Mouse (Mus musculus) brown adipose tissue, adult 24 weeks (tissue): ENCODE measurements around the gene Sesn1. TPM values are rescaled to one million over a fixed set of nuclear protein-coding genes. Genes with fewer than 3 reads are reported as not detected.
A peak's percentile ranks its signal among the peaks of the same experiment; 100 is the strongest.

Experiments used
- H3K27ac ChIP-seq: fragments of 200-500 bp; replicated peaks from 2 replicates; pipeline ENCODE4 v1.5.1; 2012; ENCODE audit warnings: low read depth, mild to moderate bottlenecking, low read length
- H3K4me1 ChIP-seq: fragments of 200-500 bp; 2 replicates; pipeline ENCODE4 v1.6.1; 2012; ENCODE audit warnings: low read length, mixed read lengths; ENCODE audit not compliant: control insufficient read depth, insufficient read depth, insufficient read length
- H3K4me3 ChIP-seq: fragments of 200-500 bp; 2 replicates; pipeline ENCODE4 v1.5.1; 2012; ENCODE audit warnings: low read depth, mild to moderate bottlenecking, low read length, moderate library complexity; ENCODE audit not compliant: insufficient read depth
- polyA plus RNA-seq: library from polyadenylated mRNA; stranded (reverse); fragments of >200 nt; gene quantifications from 2 replicates; pipeline ENCODE4 v1.2.4, GENCODE M21; 2012; ENCODE audit not compliant: missing spikeins, insufficient read depth, insufficient read length

The Sesn1 gene
- 9.5 and 14.1 TPM in 2 replicates for polyA plus RNA-seq

GRCm38 (mm10) chr10:41809771-41810563, at the start of gene Sesn1, which contains the start of gene Cep57l1:
Gene Sesn1, plus strand, starts transcription at chr10:41809935.
Gene Cep57l1, minus strand, starts transcription at chr10:41809871.
- H3K4me3 ChIP-seq: peak within 1 kb of the TSS; percentile 87
- H3K27ac ChIP-seq: peak within 1 kb of the TSS; percentile 97
- peaks cover 12% of the 10 kb centered on the region for H3K4me1 ChIP-seq

GRCm38 (mm10) chr10:41760866-41761265, 48.9 kb upstream of the Sesn1 start:
- Histone ChIP-seq H3K4me1 (no peaks in the 10 kb centered on the region), H3K27ac (no peak overlapping the region), H3K4me3 (no peak overlapping the region)

- Histone ChIP-seq H3K4me3 (no peak overlapping the region), H3K4me1 (no peaks in the 10 kb centered on the region), H3K27ac (no peak overlapping the region)
These were observed 45.9 kb upstream of the Sesn1 start for GRCm38 (mm10) chr10:41763741-41764385.

GRCm38 (mm10) chr10:41765586-41765985, 44.1 kb upstream of the Sesn1 start:
- no peak overlapping the region for H3K27ac ChIP-seq
- H3K4me3 ChIP-seq: no peak overlapping the region
- no peaks in the 10 kb centered on the region for H3K4me1 ChIP-seq

- H3K4me1 ChIP-seq: no peaks in the 10 kb centered on the region
These were observed 43.5 kb upstream of the Sesn1 start for GRCm38 (mm10) chr10:41766280-41766679.

GRCm38 (mm10) chr10:41767254-41767653, 42.5 kb upstream of the Sesn1 start:
- Histone ChIP-seq H3K4me3 (no peak overlapping the region), H3K4me1 (no peaks in the 10 kb centered on the region), H3K27ac (no peak overlapping the region)

More at GRCm38 (mm10) chr10:41766280-41766679, 43.5 kb upstream of the Sesn1 start:
- Histone ChIP-seq H3K4me3 (no peak overlapping the region), H3K27ac (no peak overlapping the region)

GRCm38 (mm10) chr10:41792375-41792774, 17.4 kb upstream of the Sesn1 start:
- Histone ChIP-seq H3K4me1 (no peaks in the 10 kb centered on the region), H3K4me3 (no peak overlapping the region), H3K27ac (no peak overlapping the region)

GRCm38 (mm10) chr10:41797253-41797652, 12.5 kb upstream of the Sesn1 start:
- Histone ChIP-seq H3K27ac (no peak overlapping the region), H3K4me3 (no peak overlapping the region), H3K4me1 (no peaks in the 10 kb centered on the region)

- Histone ChIP-seq H3K4me3 (no peak overlapping the region), H3K4me1 (no peaks in the 10 kb centered on the region), H3K27ac (no peak overlapping the region)
These were observed 6.3 kb upstream of the Sesn1 start for GRCm38 (mm10) chr10:41803467-41803866.

- Histone ChIP-seq H3K4me3 (no peak overlapping the region), H3K27ac (no peak overlapping the region), H3K4me1 (no peaks in the 10 kb centered on the region; the same call in 1 of the 2 replicates)
These were observed 5.0 kb upstream of the Sesn1 start for GRCm38 (mm10) chr10:41804711-41805110.

- Histone ChIP-seq H3K4me1 (no peaks in the 10 kb centered on the region; the same call in 1 of the 2 replicates), H3K4me3 (no peak overlapping the region), H3K27ac (no peak overlapping the region)
These were observed 3.9 kb upstream of the Sesn1 start for GRCm38 (mm10) chr10:41805729-41806355.

- Histone ChIP-seq H3K4me1 (peaks cover 9% of the 10 kb centered on the region), H3K27ac (peak overlapping the region; percentile 97), H3K4me3 (peak overlapping the region; percentile 87)
These were observed 510 bp upstream of the Sesn1 start for GRCm38 (mm10) chr10:41809080-41809770.

- Histone ChIP-seq H3K4me3 (peak overlapping the region; percentile 87), H3K4me1 (peaks cover 12% of the 10 kb centered on the region), H3K27ac (peak overlapping the region; percentile 42; the same call in 1 of the 2 replicates)
These were observed 1.1 kb downstream of the Sesn1 start for GRCm38 (mm10) chr10:41810564-41811455.

- no peak overlapping the region for H3K4me3 ChIP-seq
- no peak overlapping the region for H3K27ac ChIP-seq
- peaks cover 12% of the 10 kb centered on the region for H3K4me1 ChIP-seq
These were observed 2.8 kb downstream of the Sesn1 start for GRCm38 (mm10) chr10:41812566-41812965.
